Mouse (Mus musculus) brain, embryonic 14.5 days (tissue): ENCODE results near the gene Il2rb.

Source experiments
- CTCF ChIP-seq: fragments of 200-500 bp; IDR thresholded peaks from 2 replicates; pipeline ENCODE4 v1.5.1; 2012; ENCODE audit warnings: inconsistent platforms, mild to moderate bottlenecking, moderate library complexity, borderline replicate concordance; ENCODE audit not compliant: insufficient read depth, insufficient read length; ENCODE audit errors: extremely low read depth
- POLR2A ChIP-seq: fragments of 200-500 bp; IDR thresholded peaks from 2 replicates; pipeline ENCODE4 v1.6.1; 2012; ENCODE audit warnings: mild to moderate bottlenecking, inconsistent platforms, borderline replicate concordance; ENCODE audit not compliant: poor library complexity, insufficient read depth, insufficient read length, severe bottlenecking; ENCODE audit errors: extremely low read depth

DNA sequence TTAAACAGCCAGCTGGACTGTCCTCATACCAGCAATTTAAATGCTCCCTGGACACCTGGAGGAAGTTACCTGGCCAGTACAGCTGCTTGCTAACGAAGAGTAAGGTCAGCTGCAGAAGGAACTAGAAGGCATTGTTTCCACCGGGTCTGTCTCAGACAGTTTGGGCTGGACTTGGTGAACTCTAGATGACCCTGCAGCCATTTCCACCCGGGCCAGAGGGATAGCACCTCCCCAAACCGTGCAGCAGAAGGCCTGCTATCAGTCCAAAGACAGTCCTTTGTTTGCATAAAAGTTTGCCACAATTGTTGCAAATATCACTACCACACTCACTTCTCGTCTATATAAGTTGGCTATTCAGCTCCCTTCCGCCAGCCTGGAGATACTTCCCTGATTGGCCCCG, 23.2 kb downstream of the Il2rb start:
- TF ChIP-seq CTCF (no peak), POLR2A (no peak)
